ENCODE assay signal across 23 mouse cellular contexts in genomic region chr2:180440596-180441332, GRCm38 (mm10). TPM values are rescaled to one million over a fixed set of nuclear protein-coding genes. Genes with fewer than 3 reads are reported as not detected.
DNase-seq lines count a peak whose midpoint lies in the region; ATAC-seq and TF ChIP-seq lines count a peak whose summit lies in the region.
"Had no signal": no experiment of that assay in that cellular context is flagged by ENCODE, and none has a peak within 500 bp of the region (broad histone marks: within the 10 kb centered on the region; RNA-seq: fewer than 3 reads in every experiment).

No protein-coding gene starts in this region.

- no peak overlapping the region for H3K4me3 ChIP-seq in kidney, adult 2 months (ENCODE audit: insufficient read depth, low read depth, low read length)
- H3K4me3 ChIP-seq in lung, embryonic 16.5 days (ENCODE audit: low read length) = no peak overlapping the region
- no peak overlapping the region for H3K4me3 ChIP-seq in bone marrow macrophage, adult 2 months (ENCODE audit: insufficient read depth, low read length)
- no peak overlapping the region for H3K4me3 ChIP-seq in limb, embryonic 11.5 days (ENCODE audit: low read depth, low read length)
- H3K4me3 ChIP-seq: heart, embryonic 13.5 days; hindbrain, embryonic 15.5 days; intestine, embryonic 15.5 days; liver, embryonic 12.5 days; midbrain, embryonic 10.5 days had no signal

- peak; percentile 47; the same call in 1 of the 2 replicates for ATAC-seq in lung, embryonic 16.5 days (ENCODE audit: low read depth)
- peak; percentile 50; the same call in 1 of the 2 replicates for ATAC-seq in limb, embryonic 11.5 days (ENCODE audit: insufficient number of reproducible peaks, low FRiP score, low TSS enrichment, low read depth)
- ATAC-seq: intestine, embryonic 15.5 days; liver, embryonic 12.5 days had no signal

- TF ChIP-seq POLR2A in kidney, adult 2 months (IDR thresholded peaks at IDR 0.05; ENCODE audit: low read depth, low read length) = no peak
- TF ChIP-seq POLR2A in bone marrow macrophage, adult 2 months (IDR thresholded peaks at IDR 0.05; ENCODE audit: borderline replicate concordance, low read depth, low read length) = no peak

- H3K9ac ChIP-seq in lung, embryonic 16.5 days (ENCODE audit: low read length) = no peak overlapping the region
- H3K9ac ChIP-seq in limb, embryonic 11.5 days (ENCODE audit: low read length) = no peak overlapping the region
- H3K9ac ChIP-seq: heart, embryonic 13.5 days; hindbrain, embryonic 15.5 days; intestine, embryonic 15.5 days; liver, embryonic 12.5 days had no signal

- no peaks in the 10 kb centered on the region for H3K9me3 ChIP-seq in lung, embryonic 16.5 days (ENCODE audit: control insufficient read depth, low read length)
- H3K9me3 ChIP-seq in limb, embryonic 11.5 days (ENCODE audit: control insufficient read depth, low read length) = no peaks in the 10 kb centered on the region
- H3K9me3 ChIP-seq: heart, embryonic 13.5 days; hindbrain, embryonic 15.5 days; intestine, embryonic 15.5 days; liver, embryonic 12.5 days; midbrain, embryonic 10.5 days had no signal

- peak overlapping the region; percentile 68 for H3K27ac ChIP-seq in kidney, adult 2 months (ENCODE audit: insufficient read depth, low read depth, low read length)
- 0 out of 2 replicates have a peak overlapping the region, but pooled peaks have one; percentile 2 for H3K27ac ChIP-seq in lung, embryonic 16.5 days (ENCODE audit: low read length)
- peak overlapping the region; percentile 47 for H3K27ac ChIP-seq in bone marrow macrophage, adult 2 months (ENCODE audit: insufficient read depth, low read depth, low read length)
- 0 out of 2 replicates have a peak overlapping the region, but pooled peaks have one; percentile 6 for H3K27ac ChIP-seq in limb, embryonic 11.5 days (replicated peaks; ENCODE audit: low read depth, low read length)
- H3K27ac ChIP-seq: heart, embryonic 13.5 days; hindbrain, embryonic 15.5 days; intestine, embryonic 15.5 days; liver, embryonic 12.5 days; midbrain, embryonic 10.5 days; stomach, postnatal 0 days had no signal

- no peak overlapping the region for H3K4me2 ChIP-seq in lung, embryonic 16.5 days (ENCODE audit: low read depth, low read length)
- no peak overlapping the region for H3K4me2 ChIP-seq in limb, embryonic 11.5 days (ENCODE audit: low read depth, severe bottlenecking)
- H3K4me2 ChIP-seq: heart, embryonic 13.5 days; hindbrain, embryonic 15.5 days; intestine, embryonic 15.5 days; liver, embryonic 12.5 days had no signal

- DNase-seq in kidney, adult 2 months = peak; percentile 69
- no peak for DNase-seq in kidney, adult 9 months
- DNase-seq in lung, postnatal 4 days = no peak
- DNase-seq in limb, embryonic 11.5 days (ENCODE audit: low spot score) = peak; percentile 30
- DNase-seq in layer of hippocampus, postnatal 36 days = no peak
- DNase-seq in cerebellum, adult 11-12 months = no peak
- DNase-seq: cerebellum, adult 9-11 months; gastrocnemius, postnatal 10 days; heart, postnatal 36 days; lung, postnatal 14 days; right cerebral cortex, adult 18-20 months had no signal

- WGBS in kidney, adult 2 months = 41% methylated on average over 9 of the region's 9 CpGs
- 48% methylated on average over 9 of the region's 9 CpGs for WGBS in lung, embryonic 16.5 days
- 35% methylated on average over 9 of the region's 9 CpGs for WGBS in limb, embryonic 11.5 days

- H3K27me3 ChIP-seq in kidney, adult 2 months (replicated peaks; ENCODE audit: control insufficient read depth, insufficient read depth, low read length) = no peaks in the 10 kb centered on the region
- H3K27me3 ChIP-seq in lung, embryonic 16.5 days (ENCODE audit: control insufficient read depth, insufficient read depth, low read depth, low read length) = no peaks in the 10 kb centered on the region
- H3K27me3 ChIP-seq in limb, embryonic 11.5 days (ENCODE audit: control insufficient read depth, insufficient read depth, low read length) = no peaks in the 10 kb centered on the region
- H3K27me3 ChIP-seq: heart, embryonic 13.5 days; hindbrain, embryonic 15.5 days; intestine, embryonic 15.5 days; liver, embryonic 12.5 days had no signal

- peaks cover 11% of the 10 kb centered on the region for H3K4me1 ChIP-seq in kidney, adult 2 months (ENCODE audit: control insufficient read depth, insufficient read depth, low read length)
- peaks cover 5% of the 10 kb centered on the region; the same call in 1 of the 2 replicates for H3K4me1 ChIP-seq in lung, embryonic 16.5 days (replicated peaks; ENCODE audit: control insufficient read depth, insufficient read depth, low read length)
- H3K4me1 ChIP-seq in bone marrow macrophage, adult 2 months (ENCODE audit: control insufficient read depth, insufficient read depth, low read length) = peaks cover 91% of the 10 kb centered on the region
- peaks cover 20% of the 10 kb centered on the region for H3K4me1 ChIP-seq in limb, embryonic 11.5 days (ENCODE audit: control insufficient read depth, insufficient read depth, low read length)
- H3K4me1 ChIP-seq: hindbrain, embryonic 15.5 days; intestine, embryonic 15.5 days had no signal

- no peak for TF ChIP-seq CTCF in kidney, adult 2 months (conservative IDR thresholded peaks at IDR 0.05; ENCODE audit: insufficient read depth, insufficient read length, low read depth, low read length)
- no peak for TF ChIP-seq CTCF in bone marrow macrophage, adult 2 months (IDR thresholded peaks at IDR 0.05; ENCODE audit: low read depth, low read length)

- H3K36me3 ChIP-seq in kidney, adult 2 months (ENCODE audit: control insufficient read depth, insufficient read depth, low read length) = no peaks in the 10 kb centered on the region
- no peaks in the 10 kb centered on the region for H3K36me3 ChIP-seq in lung, embryonic 16.5 days (ENCODE audit: control insufficient read depth, insufficient read depth, low read length)
- H3K36me3 ChIP-seq in limb, embryonic 11.5 days (ENCODE audit: control insufficient read depth, insufficient read depth, low read length) = no peaks in the 10 kb centered on the region
- H3K36me3 ChIP-seq: heart, embryonic 13.5 days; hindbrain, embryonic 15.5 days; intestine, embryonic 15.5 days; liver, embryonic 12.5 days; midbrain, embryonic 10.5 days had no signal

RNA-seq across cellular contexts. Expression of gene Slco4a1, which starts 15.3 kb away (rescaled TPM):
- polyA plus RNA-seq in kidney, adult 2 months (2012; rRNA removed) = 49.4 and 64.7 TPM in 2 replicates
- 0.98 and 1.2 TPM in 2 replicates for polyA plus RNA-seq in lung, embryonic 16.5 days (2015; fragmentation: Nextera tagmentation; extraction: Ambion mirVana)
- 35.7 and 36.4 TPM in 2 replicates for polyA plus RNA-seq in bone marrow macrophage, adult 2 months (2012; ENCODE audit: insufficient read depth, insufficient read length, missing spikeins)
- 1.5 and 1.9 TPM in 2 replicates for polyA plus RNA-seq in limb, embryonic 11.5 days (2014; fragmentation: Nextera tagmentation; extraction: Ambion mirVana)
- 1 to 10 TPM in 1 of 2 experiments, under 1 TPM in 1; 0.87 to 2.6 TPM for total RNA-seq in layer of hippocampus, postnatal 36 days (2021)

RNA-seq across cellular contexts. Expression of gene Ntsr1, which starts 59.0 kb away (rescaled TPM):
- not detected in 2 replicates for polyA plus RNA-seq in kidney, adult 2 months (2012; rRNA removed)
- polyA plus RNA-seq in lung, embryonic 16.5 days (2015; fragmentation: Nextera tagmentation; extraction: Ambion mirVana) = 0.43 and 0.98 TPM in 2 replicates
- not detected in 2 replicates for polyA plus RNA-seq in bone marrow macrophage, adult 2 months (2012; ENCODE audit: insufficient read depth, insufficient read length, missing spikeins)
- not detected in 2 replicates for polyA plus RNA-seq in limb, embryonic 11.5 days (2014; fragmentation: Nextera tagmentation; extraction: Ambion mirVana)
- total RNA-seq in layer of hippocampus, postnatal 36 days (2021) = 1 to 10 TPM; 2.5 to 3.3 TPM
- total RNA-seq: adrenal gland, adult 18-20 months; heart, adult 18-20 months; heart, postnatal 36 days; neutrophil, adult 5-6 weeks had no signal
- polyA plus RNA-seq: C2C12 had no signal

Comparison
In these comparisons a context has a peak if more than half of its experiments do, and no peak if none do; other contexts are left out.
1. DNase-seq: peak in kidney, adult 2 months (single experiment) and limb, embryonic 11.5 days (single experiment); none in kidney, adult 9 months (single experiment), lung, postnatal 4 days (0 of 2), layer of hippocampus, postnatal 36 days (0 of 2) and cerebellum, adult 11-12 months (single experiment).
2. H3K27ac ChIP-seq: peak in every context shown above with its lines; median percentile 68 in kidney, adult 2 months; 47 in bone marrow macrophage, adult 2 months; 6 in limb, embryonic 11.5 days; 2 in lung, embryonic 16.5 days.
3. RNA of gene Slco4a1, which starts 15.3 kb away (polyA plus RNA-seq): 49.4 to 64.7 TPM in kidney, adult 2 months and 35.7 to 36.4 TPM in bone marrow macrophage, adult 2 months; 1.5 to 1.9 TPM in limb, embryonic 11.5 days and 0.98 to 1.2 TPM in lung, embryonic 16.5 days; every median in the first group is over 10 times any median in the second.